In the genomic region with DNA sequence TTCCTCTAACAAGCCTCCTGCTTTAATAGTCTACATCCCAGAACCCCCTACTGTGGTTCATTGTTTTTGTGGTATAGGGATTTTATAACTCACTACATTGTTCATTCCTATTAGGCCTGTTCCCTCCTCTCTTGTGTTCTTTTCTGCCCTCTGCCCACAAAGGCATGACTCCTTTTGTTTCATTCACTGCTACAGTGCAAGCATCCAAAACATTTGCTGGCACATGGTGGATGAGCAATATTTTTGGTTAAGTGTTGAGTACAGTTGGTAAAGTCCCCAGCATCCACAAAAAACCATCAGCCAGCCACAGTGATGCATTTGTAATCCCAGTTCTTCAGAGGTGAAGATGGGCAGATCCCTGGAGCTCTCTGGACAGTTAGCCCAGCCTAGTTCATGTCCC, we compare ENCODE assay signal across 28 mouse cellular contexts. TPM values are rescaled to one million over a fixed set of nuclear protein-coding genes. Genes with fewer than 3 reads are reported as not detected.
"Had no signal": no experiment of that assay in that cellular context is flagged by ENCODE, and none has a peak within 500 bp of the region (broad histone marks: within the 10 kb centered on the region; RNA-seq: fewer than 3 reads in every experiment).

No protein-coding gene starts in this region.

- H3K4me2 ChIP-seq: heart, embryonic 12.5 days; hindbrain, embryonic 12.5 days; hindbrain, embryonic 14.5 days; intestine, embryonic 15.5 days; kidney, embryonic 15.5 days; limb, embryonic 13.5 days; limb, embryonic 15.5 days; liver, embryonic 12.5 days had no signal

- H3K9ac ChIP-seq: heart, embryonic 12.5 days; hindbrain, embryonic 12.5 days; hindbrain, embryonic 14.5 days; intestine, embryonic 15.5 days; kidney, embryonic 15.5 days; limb, embryonic 13.5 days; limb, embryonic 15.5 days; liver, embryonic 12.5 days had no signal

- H3K9me3 ChIP-seq: heart, embryonic 10.5 days; heart, embryonic 12.5 days; hindbrain, embryonic 10.5 days; hindbrain, embryonic 12.5 days; intestine, embryonic 15.5 days; kidney, embryonic 15.5 days; limb, embryonic 13.5 days; limb, embryonic 15.5 days; liver, embryonic 12.5 days had no signal

- H3K4me3 ChIP-seq: gastrocnemius, adult 2 months; heart, embryonic 10.5 days; heart, embryonic 12.5 days; hindbrain, embryonic 10.5 days; hindbrain, embryonic 12.5 days; intestine, embryonic 15.5 days; kidney, embryonic 15.5 days; limb, embryonic 13.5 days; limb, embryonic 15.5 days; liver, embryonic 12.5 days had no signal

- H3K27ac ChIP-seq: gastrocnemius, adult 2 months; heart, embryonic 10.5 days; hindbrain, embryonic 12.5 days; hindbrain, embryonic 14.5 days; intestine, embryonic 15.5 days; kidney, embryonic 15.5 days; kidney, postnatal 0 days; limb, embryonic 13.5 days; limb, embryonic 15.5 days; liver, embryonic 12.5 days had no signal

- DNase-seq: gastrocnemius, adult 2 months; gastrocnemius, postnatal 10 days; gastrocnemius, postnatal 25 days; heart, adult 18-20 months; heart, postnatal 10 days; heart, postnatal 4 days; kidney, adult 2 months; kidney, adult 9 months; kidney, postnatal 14 days; kidney, postnatal 36 days; layer of hippocampus, adult 9-11 months; layer of hippocampus, postnatal 36 days; left cerebral cortex, postnatal 4 days had no signal

- ATAC-seq: hindbrain, embryonic 16.5 days; inflammation-experienced regulatory T-cells, adult 6 months; intestine, embryonic 15.5 days; intestine, postnatal 0 days; liver, embryonic 12.5 days had no signal

- H3K4me1 ChIP-seq: hindbrain, embryonic 12.5 days; intestine, embryonic 15.5 days; liver, embryonic 12.5 days had no signal

- H3K36me3 ChIP-seq: heart, embryonic 10.5 days; heart, embryonic 12.5 days; hindbrain, embryonic 10.5 days; hindbrain, embryonic 12.5 days; intestine, embryonic 15.5 days; kidney, embryonic 15.5 days; limb, embryonic 13.5 days; limb, embryonic 15.5 days; liver, embryonic 12.5 days had no signal

- H3K27me3 ChIP-seq: heart, embryonic 12.5 days; intestine, embryonic 15.5 days; kidney, embryonic 15.5 days; limb, embryonic 13.5 days; limb, embryonic 15.5 days; liver, embryonic 12.5 days had no signal

RNA-seq across cellular contexts. Expression of a gene that starts 48.2 kb away (rescaled TPM):
- polyA plus RNA-seq: inflammation-experienced regulatory T-cells, adult 6 months; liver, adult 2 months had no signal
